Mouse (Mus musculus) left cerebral cortex, adult 11 months (tissue): ENCODE results near the gene Aldh3b3.

Source experiments
- DNase-seq: peaks from one replicate; pipeline ENCODE4 v3.0.0; 2022; ENCODE audit warnings: low spot score

The Aldh3b3 gene

GRCm38 (mm10) chr19:4001752-4002151, 43.3 kb downstream of the Aldh3b3 start:
- DNase-seq: no peak

DNA sequence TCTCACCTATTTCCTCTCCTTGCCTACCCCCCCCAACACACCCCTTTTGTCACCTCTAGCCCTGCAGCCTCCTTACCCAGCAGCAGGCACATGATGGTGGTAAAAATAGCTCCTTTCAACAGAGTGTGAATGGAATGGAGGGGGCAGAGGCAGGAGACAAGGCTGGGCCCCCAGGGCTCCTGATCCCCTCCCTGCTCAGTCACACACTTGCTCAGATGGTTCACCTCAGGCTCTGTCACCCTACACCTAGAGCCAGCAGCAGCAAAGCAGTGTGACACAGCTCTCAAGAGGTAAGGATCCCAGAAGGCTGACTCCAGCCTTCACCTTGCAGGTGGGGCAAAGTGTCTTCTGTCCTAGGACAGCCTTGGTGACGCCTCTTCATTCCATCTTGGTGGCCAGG, 44.7 kb downstream of the Aldh3b3 start, which contains the start of gene Doc2g:
Gene Doc2g, plus strand, starts transcription at position 202 of the 400 bp plus-strand sequence.
- no peak for DNase-seq

DNA sequence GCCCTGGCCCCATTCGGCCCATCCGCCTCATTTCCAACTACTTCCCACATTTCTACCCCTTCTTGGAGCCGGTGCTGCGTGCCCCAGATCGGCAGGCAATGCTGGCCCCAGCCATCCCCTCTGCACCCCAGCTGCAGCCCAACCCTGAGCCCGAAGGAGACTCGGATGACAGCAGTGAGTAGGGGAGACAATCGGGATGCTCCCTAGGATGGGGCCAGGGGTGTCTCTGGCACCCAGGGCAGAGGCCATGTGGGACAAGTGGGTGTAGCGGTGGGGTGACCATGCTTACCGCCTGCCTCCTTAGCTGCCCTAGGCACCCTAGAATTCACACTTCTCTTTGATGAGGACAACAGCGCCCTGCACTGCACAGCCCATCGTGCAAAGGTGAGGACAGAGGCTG, 45.2 kb downstream of the Aldh3b3 start:
- no peak for DNase-seq

DNA sequence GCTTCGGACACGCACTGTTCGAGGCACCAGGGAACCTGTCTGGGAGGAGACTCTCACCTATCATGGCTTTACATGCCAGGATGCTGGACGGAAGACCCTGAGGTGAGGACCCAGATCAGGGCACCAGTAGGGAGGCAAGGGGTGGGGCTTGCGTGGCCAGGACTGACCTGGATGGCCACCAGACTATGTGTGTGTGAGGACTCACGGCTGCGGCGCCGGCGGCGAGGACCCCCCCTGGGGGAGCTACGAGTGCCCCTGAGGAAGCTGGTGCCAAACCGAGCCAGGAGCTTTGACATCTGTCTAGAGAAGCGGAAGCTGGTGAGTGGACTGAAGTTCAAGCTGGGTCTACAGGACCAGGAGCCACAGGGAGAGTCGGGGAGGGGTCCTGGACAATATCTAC, 45.9 kb downstream of the Aldh3b3 start:
- no peak for DNase-seq

GRCm38 (mm10) chr19:4005091-4005490, 46.6 kb downstream of the Aldh3b3 start:
- DNase-seq: no peak

DNA sequence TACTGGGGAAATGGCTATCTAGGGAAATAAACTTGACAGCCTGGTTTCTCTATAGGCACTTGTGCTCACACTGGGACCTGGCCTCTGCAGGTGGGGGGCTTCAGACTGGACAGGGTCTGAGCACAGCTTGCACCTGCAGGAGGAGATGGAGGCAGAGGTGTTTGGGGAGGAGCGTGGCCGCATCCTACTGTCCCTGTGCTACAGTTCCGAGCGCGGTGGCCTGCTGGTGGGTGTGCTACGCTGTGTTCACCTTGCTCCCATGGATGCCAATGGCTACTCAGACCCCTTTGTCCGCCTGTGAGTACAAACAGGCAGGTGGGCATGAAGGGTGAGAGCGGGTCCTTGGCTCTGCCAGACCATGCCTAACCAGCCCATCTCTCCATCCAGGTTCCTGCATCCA, 47.5 kb downstream of the Aldh3b3 start:
- no peak for DNase-seq

DNA sequence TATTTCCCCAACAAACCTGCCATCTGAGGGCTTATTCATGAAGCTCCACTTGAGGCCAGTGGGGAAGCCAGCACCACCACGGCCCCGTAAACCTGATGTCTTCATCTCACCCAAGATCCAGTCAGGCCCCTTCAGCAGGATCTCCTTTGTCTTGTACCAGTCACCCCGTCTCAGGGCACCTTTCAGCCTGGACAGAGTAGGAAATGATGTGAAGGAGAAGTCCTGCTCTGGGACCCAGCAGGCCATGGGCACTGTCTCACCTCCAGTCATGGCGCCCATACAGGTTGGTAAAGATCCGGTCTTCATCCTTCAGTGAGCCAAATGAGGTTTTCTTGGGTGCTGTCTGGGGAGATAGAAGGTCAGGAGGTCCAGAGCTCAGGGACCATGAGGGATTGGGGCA, 52.6 kb downstream of the Aldh3b3 start:
- no peak for DNase-seq

- peak; percentile 98 for DNase-seq
Observed at GRCm38 (mm10) chr19:4012432-4013022, 54.1 kb downstream of the Aldh3b3 start, which contains the start of gene Ndufv1. Ndufv1 (minus strand) TSS chr19:4012806.

DNA sequence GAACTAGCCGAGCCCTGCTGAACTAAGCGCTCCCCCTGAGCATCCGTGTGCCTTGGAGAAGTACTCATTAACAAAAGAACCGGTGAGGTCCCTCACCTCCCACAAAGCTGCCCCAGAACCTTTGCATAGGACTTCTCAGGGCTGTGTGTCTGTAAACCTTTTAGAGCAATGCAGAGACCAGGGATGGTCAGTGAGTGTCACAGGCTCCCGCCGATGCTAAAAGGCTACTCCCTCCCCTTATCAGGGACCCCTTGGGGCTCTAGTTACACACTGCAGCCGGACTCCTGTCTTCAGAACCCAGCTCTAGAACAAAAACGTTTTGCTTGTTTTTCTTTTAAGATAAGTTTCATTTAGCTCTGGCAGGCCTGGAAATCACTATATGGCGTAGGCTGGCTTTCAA, 54.6 kb downstream of the Aldh3b3 start:
- no peak for DNase-seq

DNA sequence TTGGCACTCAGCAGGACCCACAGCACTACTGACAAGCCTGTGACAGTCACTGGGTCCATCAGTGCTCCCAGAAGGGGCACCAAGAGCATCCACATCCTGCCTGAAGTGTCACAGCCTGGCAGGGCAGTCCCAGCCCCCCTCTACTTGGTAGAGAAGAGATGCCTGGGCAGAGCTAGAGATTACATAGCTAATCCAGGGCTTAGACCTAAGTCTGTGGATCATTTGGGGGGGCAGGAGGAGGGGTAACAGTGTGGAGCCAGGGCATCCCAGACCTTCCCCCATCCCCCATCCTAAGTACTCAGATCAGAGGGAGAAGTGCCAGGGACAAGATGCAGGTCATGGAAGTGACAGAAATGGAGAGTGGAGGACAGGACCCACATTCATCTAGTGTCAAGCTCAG, 56.4 kb downstream of the Aldh3b3 start:
- no peak for DNase-seq

GRCm38 (mm10) chr19:4015635-4016034, 57.2 kb downstream of the Aldh3b3 start:
- DNase-seq: no peak

- no peak for DNase-seq
Observed at GRCm38 (mm10) chr19:4017921-4018587, 59.6 kb downstream of the Aldh3b3 start.

- DNase-seq: peak; percentile 72
Observed at GRCm38 (mm10) chr19:4018743-4019583, 60.5 kb downstream of the Aldh3b3 start.
